Comparison of ENCODE assay signal across 8 mouse cellular contexts in the genomic region with DNA sequence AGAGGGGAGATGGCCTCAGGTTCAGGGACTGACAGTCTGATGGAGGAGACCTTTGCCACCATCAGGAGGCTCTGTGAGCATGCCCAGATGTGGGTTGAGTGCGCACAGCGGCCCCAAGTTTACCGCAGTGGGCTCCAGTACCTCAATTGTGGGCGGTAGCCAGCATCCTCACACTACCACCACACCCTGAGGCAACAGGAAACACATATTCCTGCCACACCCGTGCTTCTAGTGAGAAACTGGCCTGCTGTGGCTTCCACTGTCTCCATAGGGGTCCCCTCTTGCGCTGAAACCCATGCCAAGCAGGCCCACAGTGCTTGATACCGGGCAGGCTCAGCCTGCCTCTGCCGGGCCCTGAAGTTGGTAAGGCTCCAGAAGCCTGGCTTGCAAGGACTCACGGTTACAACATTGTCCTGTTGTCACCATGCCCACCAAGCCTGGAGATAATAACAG. TPM values are rescaled to one million over a fixed set of nuclear protein-coding genes. Genes with fewer than 3 reads are reported as not detected.
DNase-seq lines count a peak whose midpoint lies in the region; ATAC-seq and TF ChIP-seq lines count a peak whose summit lies in the region.

No protein-coding gene starts in this region.

- no peak overlapping the region for H3K9ac ChIP-seq in forebrain, postnatal 0 days

- no peaks in the 10 kb centered on the region; the same call in 1 of the 2 replicates for H3K27me3 ChIP-seq in forebrain, postnatal 0 days (ENCODE audit: insufficient read depth, low read length)

- H3K4me2 ChIP-seq in forebrain, postnatal 0 days (ENCODE audit: low read depth), result no peak overlapping the region

- 53% methylated on average over 9 of the region's 9 CpGs for WGBS in forebrain, postnatal 0 days

- H3K9me3 ChIP-seq in forebrain, postnatal 0 days (ENCODE audit: low read length), result no peaks in the 10 kb centered on the region

- H3K36me3 ChIP-seq in forebrain, postnatal 0 days (ENCODE audit: insufficient read depth), result no peaks in the 10 kb centered on the region

- ATAC-seq in forebrain, postnatal 0 days, result no peak

- H3K27ac ChIP-seq in forebrain, postnatal 0 days (ENCODE audit: low read depth, low read length), result no peak overlapping the region

- H3K4me3 ChIP-seq in forebrain, postnatal 0 days (ENCODE audit: low read depth, low read length), result no peak overlapping the region

- no peak for TF ChIP-seq CTCF in forebrain, postnatal 0 days (IDR thresholded peaks at IDR 0.05; ENCODE audit: low read depth)

- H3K4me1 ChIP-seq in forebrain, postnatal 0 days (ENCODE audit: insufficient read depth), result no peaks in the 10 kb centered on the region

- peak; percentile 28 for DNase-seq in cerebellum, adult 11-12 months
- DNase-seq in cerebellum, adult 9-10 months, result no peak
- DNase-seq in MEL-GATA-1-ER (ENCODE audit: extremely low read depth, low read depth) (peak; percentile 70), liver (peak; percentile 60)
- DNase-seq in heart, adult 9 months (ENCODE audit: low spot score in 2 of 2), result peak; percentile 71 to 75
- DNase-seq in skeletal muscle tissue, adult 2 months (ENCODE audit: low read depth, low spot score), result peak; percentile 49
- DNase-seq in forebrain, postnatal 0 days, result no peak
- DNase-seq in layer of hippocampus, adult 8-10 months (ENCODE audit: low spot score in 2 of 2), result no peak

RNA-seq across cellular contexts. Expression of a gene that starts 30.6 kb away (rescaled TPM):
- total RNA-seq in forebrain, postnatal 0 days (2014; rRNA removed), result 8.3 and 9.9 TPM in 2 replicates
- 1.7 and 2.4 TPM in 2 replicates for polyA plus RNA-seq in forebrain, postnatal 0 days (2015; fragmentation: Nextera tagmentation; extraction: Ambion mirVana)
- total RNA-seq in layer of hippocampus, adult 8-10 months (2022), result 10 to 100 TPM; 24.6 to 31.4 (median 28.1) TPM

RNA-seq across cellular contexts. Expression of a gene that starts 33.2 kb away (rescaled TPM):
- total RNA-seq in forebrain, postnatal 0 days (2014; rRNA removed), result 1.2 and 1.7 TPM in 2 replicates
- polyA plus RNA-seq in forebrain, postnatal 0 days (2015; fragmentation: Nextera tagmentation; extraction: Ambion mirVana), result 2.3 TPM in 2 replicates
- total RNA-seq in layer of hippocampus, adult 8-10 months (2022), result 1 to 10 TPM; 1.9 to 4.8 (median 3.0) TPM

Comparison
In these comparisons a context has a peak if more than half of its experiments do, and no peak if none do; other contexts are left out.
1. DNase-seq: peak in cerebellum, adult 11-12 months (single experiment), MEL-GATA-1-ER (single experiment), heart, adult 9 months (2 of 2), liver (single experiment) and skeletal muscle tissue, adult 2 months (single experiment); none in cerebellum, adult 9-10 months (single experiment), forebrain, postnatal 0 days (single experiment) and layer of hippocampus, adult 8-10 months (0 of 2).